Mouse (Mus musculus): ENCODE results near the gene Nhsl1. TPM values are rescaled to one million over a fixed set of nuclear protein-coding genes. Genes with fewer than 3 reads are reported as not detected.

Gene Nhsl1
- polyA plus RNA-seq, 1 experiment = 11.9 TPM

DNA sequence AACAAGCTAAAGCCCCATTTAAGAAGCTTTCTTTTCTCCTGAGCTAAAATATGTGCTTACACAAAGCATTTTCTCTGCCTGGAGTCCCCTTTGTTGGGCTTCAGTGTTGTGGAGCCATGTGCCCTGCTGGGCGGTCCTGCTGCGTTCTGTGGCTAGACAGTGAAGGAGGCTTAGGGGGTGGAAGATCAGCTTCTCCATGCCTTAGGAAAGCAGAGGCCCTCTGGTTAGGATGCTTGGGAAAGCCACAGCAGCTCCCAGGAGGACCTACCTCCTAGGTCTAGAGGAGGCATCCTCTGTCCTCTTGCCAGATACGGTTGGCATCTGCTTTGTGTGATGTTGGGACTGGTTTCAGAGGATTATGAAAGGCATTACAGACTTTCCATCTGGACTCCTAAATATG is 56.5 kb downstream of the Nhsl1 start:
- H3K27ac ChIP-seq (ENCODE audit: control insufficient read depth, insufficient read depth, low read depth, low read length) = no peak overlapping the region
- TF ChIP-seq CTCF (IDR thresholded peaks at IDR 0.05; ENCODE audit: control insufficient read depth, insufficient read depth, insufficient replicate concordance, low read depth, low read length) = no peak
- no peak for TF ChIP-seq POLR2A (IDR thresholded peaks at IDR 0.05; ENCODE audit: control insufficient read depth, low read depth, low read length)
- H3K4me3 ChIP-seq (ENCODE audit: control insufficient read depth, low read depth, low read length) = no peak overlapping the region
- H3K27me3 ChIP-seq (ENCODE audit: control insufficient read depth, insufficient read depth, low read length) = no peaks in the 10 kb centered on the region
- H3K36me3 ChIP-seq (ENCODE audit: control insufficient read depth, insufficient read depth, low read length) = no peaks in the 10 kb centered on the region
- peaks cover 9% of the 10 kb centered on the region for H3K4me1 ChIP-seq (ENCODE audit: control insufficient read depth, insufficient read depth, low read length)

DNA sequence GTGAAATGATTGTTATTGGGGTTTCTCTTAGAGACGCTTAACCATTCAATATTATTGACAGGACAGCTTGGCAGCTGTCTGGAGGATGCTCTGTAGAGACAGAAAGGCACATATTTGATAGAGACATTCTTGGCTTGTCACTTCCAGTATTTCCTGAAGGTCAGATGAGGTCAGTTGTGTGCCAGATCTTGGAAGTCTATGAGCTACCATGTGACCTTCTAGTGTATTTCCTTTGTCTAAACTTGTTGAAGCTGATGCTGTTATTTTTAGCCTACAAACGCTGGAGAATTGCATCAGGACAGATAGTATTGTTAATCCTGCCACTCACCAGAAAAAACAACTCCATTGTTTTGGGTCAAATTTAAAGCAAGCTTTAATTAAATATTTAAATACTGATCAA is 66.0 kb downstream of the Nhsl1 start:
- no peaks in the 10 kb centered on the region for H3K27me3 ChIP-seq (ENCODE audit: control insufficient read depth, insufficient read depth, low read length)
- H3K4me3 ChIP-seq (ENCODE audit: control insufficient read depth, low read depth, low read length) = no peak overlapping the region
- H3K27ac ChIP-seq (ENCODE audit: control insufficient read depth, insufficient read depth, low read depth, low read length) = no peak overlapping the region
- TF ChIP-seq CTCF (IDR thresholded peaks at IDR 0.05; ENCODE audit: control insufficient read depth, insufficient read depth, insufficient replicate concordance, low read depth, low read length) = no peak
- no peaks in the 10 kb centered on the region for H3K36me3 ChIP-seq (ENCODE audit: control insufficient read depth, insufficient read depth, low read length)
- no peaks in the 10 kb centered on the region for H3K4me1 ChIP-seq (ENCODE audit: control insufficient read depth, insufficient read depth, low read length)

DNA sequence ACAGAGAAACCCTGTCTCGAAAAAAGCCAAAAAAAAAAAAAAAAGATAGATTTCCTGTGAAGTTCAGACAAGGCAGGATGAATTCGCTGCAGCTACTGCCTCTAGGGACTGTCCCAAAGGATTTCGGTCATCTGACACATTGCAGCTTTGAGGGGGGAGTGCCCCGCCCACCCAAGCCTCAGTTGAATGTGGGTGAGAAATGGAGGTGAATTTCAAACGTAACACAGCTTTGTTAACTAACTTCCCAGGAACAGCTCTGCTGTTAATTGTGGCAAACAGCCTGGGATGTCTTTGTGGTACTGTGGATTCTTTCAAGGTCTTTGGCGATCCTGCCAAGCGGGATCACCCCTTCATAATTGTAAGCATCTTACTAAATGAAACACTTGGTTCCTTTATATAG is 67.4 kb downstream of the Nhsl1 start:
- no peak overlapping the region for H3K27ac ChIP-seq (ENCODE audit: control insufficient read depth, insufficient read depth, low read depth, low read length)
- no peaks in the 10 kb centered on the region for H3K4me1 ChIP-seq (ENCODE audit: control insufficient read depth, insufficient read depth, low read length)
- H3K36me3 ChIP-seq (ENCODE audit: control insufficient read depth, insufficient read depth, low read length) = no peaks in the 10 kb centered on the region
- no peak for TF ChIP-seq POLR2A (IDR thresholded peaks at IDR 0.05; ENCODE audit: control insufficient read depth, low read depth, low read length)
- no peak for TF ChIP-seq CTCF (IDR thresholded peaks at IDR 0.05; ENCODE audit: control insufficient read depth, insufficient read depth, insufficient replicate concordance, low read depth, low read length)
- no peak overlapping the region for H3K4me3 ChIP-seq (ENCODE audit: control insufficient read depth, low read depth, low read length)
- no peaks in the 10 kb centered on the region for H3K27me3 ChIP-seq (ENCODE audit: control insufficient read depth, insufficient read depth, low read length)

GRCm38 (mm10) chr10:18388784-18389575 is 70.2 kb downstream of the Nhsl1 start:
- no peak overlapping the region for H3K27ac ChIP-seq (ENCODE audit: control insufficient read depth, insufficient read depth, low read depth, low read length)
- H3K27me3 ChIP-seq (ENCODE audit: control insufficient read depth, insufficient read depth, low read length) = no peaks in the 10 kb centered on the region
- H3K36me3 ChIP-seq (ENCODE audit: control insufficient read depth, insufficient read depth, low read length) = no peaks in the 10 kb centered on the region
- H3K4me3 ChIP-seq (ENCODE audit: control insufficient read depth, low read depth, low read length) = no peak overlapping the region
- TF ChIP-seq POLR2A (IDR thresholded peaks at IDR 0.05; ENCODE audit: control insufficient read depth, low read depth, low read length) = no peak
- TF ChIP-seq CTCF (IDR thresholded peaks at IDR 0.05; ENCODE audit: control insufficient read depth, insufficient read depth, insufficient replicate concordance, low read depth, low read length) = no peak
- H3K4me1 ChIP-seq (ENCODE audit: control insufficient read depth, insufficient read depth, low read length) = no peaks in the 10 kb centered on the region

- no peak for TF ChIP-seq POLR2A (IDR thresholded peaks at IDR 0.05; ENCODE audit: control insufficient read depth, low read depth, low read length)
- no peak for TF ChIP-seq CTCF (IDR thresholded peaks at IDR 0.05; ENCODE audit: control insufficient read depth, insufficient read depth, insufficient replicate concordance, low read depth, low read length)
- no peaks in the 10 kb centered on the region for H3K27me3 ChIP-seq (ENCODE audit: control insufficient read depth, insufficient read depth, low read length)
- no peak overlapping the region for H3K4me3 ChIP-seq (ENCODE audit: control insufficient read depth, low read depth, low read length)
- no peaks in the 10 kb centered on the region for H3K36me3 ChIP-seq (ENCODE audit: control insufficient read depth, insufficient read depth, low read length)
- no peak overlapping the region for H3K27ac ChIP-seq (ENCODE audit: control insufficient read depth, insufficient read depth, low read depth, low read length)
- H3K4me1 ChIP-seq (ENCODE audit: control insufficient read depth, insufficient read depth, low read length) = no peaks in the 10 kb centered on the region
These were observed 71.2 kb downstream of the Nhsl1 start for GRCm38 (mm10) chr10:18390004-18390403.

- H3K36me3 ChIP-seq (ENCODE audit: control insufficient read depth, insufficient read depth, low read length) = no peaks in the 10 kb centered on the region
- H3K27me3 ChIP-seq (ENCODE audit: control insufficient read depth, insufficient read depth, low read length) = no peaks in the 10 kb centered on the region
- no peak overlapping the region for H3K4me3 ChIP-seq (ENCODE audit: control insufficient read depth, low read depth, low read length)
- H3K27ac ChIP-seq (ENCODE audit: control insufficient read depth, insufficient read depth, low read depth, low read length) = no peak overlapping the region
- no peaks in the 10 kb centered on the region for H3K4me1 ChIP-seq (ENCODE audit: control insufficient read depth, insufficient read depth, low read length)
- TF ChIP-seq POLR2A (IDR thresholded peaks at IDR 0.05; ENCODE audit: control insufficient read depth, low read depth, low read length) = no peak
- no peak for TF ChIP-seq CTCF (IDR thresholded peaks at IDR 0.05; ENCODE audit: control insufficient read depth, insufficient read depth, insufficient replicate concordance, low read depth, low read length)
These were observed 72.8 kb downstream of the Nhsl1 start for GRCm38 (mm10) chr10:18391608-18392007.

DNA sequence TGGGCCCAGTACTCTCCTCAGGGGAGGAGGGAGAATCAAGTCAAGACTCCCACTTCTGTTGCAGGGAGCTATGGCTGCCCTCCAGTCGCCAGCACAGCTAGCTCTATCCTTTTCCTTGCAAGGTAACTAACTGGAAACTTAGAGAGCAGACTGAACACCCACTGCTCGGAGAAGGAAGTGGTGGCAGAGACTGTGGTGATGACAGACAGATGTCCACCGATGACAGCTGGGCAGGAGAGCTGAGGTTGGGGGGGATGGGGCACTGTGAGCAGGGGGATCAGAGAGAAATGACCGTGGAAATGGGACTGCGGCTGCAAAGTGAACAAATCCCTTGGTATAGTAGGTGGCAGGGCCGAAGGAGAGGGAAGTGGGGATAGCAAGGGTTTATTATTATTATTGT is 73.5 kb downstream of the Nhsl1 start:
- no peaks in the 10 kb centered on the region for H3K36me3 ChIP-seq (ENCODE audit: control insufficient read depth, insufficient read depth, low read length)
- TF ChIP-seq CTCF (IDR thresholded peaks at IDR 0.05; ENCODE audit: control insufficient read depth, insufficient read depth, insufficient replicate concordance, low read depth, low read length) (no peak), POLR2A (IDR thresholded peaks at IDR 0.05; ENCODE audit: control insufficient read depth, low read depth, low read length) (no peak)
- H3K4me3 ChIP-seq (ENCODE audit: control insufficient read depth, low read depth, low read length) = no peak overlapping the region
- no peaks in the 10 kb centered on the region for H3K27me3 ChIP-seq (ENCODE audit: control insufficient read depth, insufficient read depth, low read length)
- H3K4me1 ChIP-seq (ENCODE audit: control insufficient read depth, insufficient read depth, low read length) = no peaks in the 10 kb centered on the region
- H3K27ac ChIP-seq (ENCODE audit: control insufficient read depth, insufficient read depth, low read depth, low read length) = no peak overlapping the region

All from testis, adult 2 months (tissue).